In the genomic region with DNA sequence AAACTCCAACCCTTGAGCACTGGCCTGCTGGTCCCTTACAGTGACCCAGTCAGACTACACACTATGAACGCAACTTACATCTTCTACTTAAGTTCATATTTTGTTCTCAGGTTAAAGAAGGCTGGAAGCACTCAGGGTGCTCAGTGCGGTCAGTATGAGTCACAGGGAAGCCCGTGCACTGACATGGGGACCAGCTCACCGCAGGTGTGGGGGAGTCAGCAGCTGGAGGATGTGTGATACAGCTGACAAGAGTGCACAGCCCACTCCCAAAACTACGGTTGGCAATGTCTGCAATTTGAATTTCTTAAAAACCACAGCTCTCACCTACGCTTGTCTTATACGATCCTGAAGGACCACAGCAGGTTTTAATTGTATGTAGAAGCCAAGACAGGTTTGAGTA, we compare ENCODE assay signal across 15 mouse cellular contexts. TPM values are rescaled to one million over a fixed set of nuclear protein-coding genes. Genes with fewer than 3 reads are reported as not detected.
"Had no signal": no experiment of that assay in that cellular context is flagged by ENCODE, and none has a peak within 500 bp of the region (broad histone marks: within the 10 kb centered on the region; RNA-seq: fewer than 3 reads in every experiment).

No protein-coding gene starts in this region.

- DNase-seq: kidney, adult 2 months; kidney, postnatal 25 days; liver, embryonic 13.5 days; liver, postnatal 0 days; lung, postnatal 14 days; right cerebral cortex, adult 18-20 months; right cerebral cortex, postnatal 25 days had no signal

- H3K36me3 ChIP-seq: midbrain, embryonic 15.5 days had no signal

- H3K4me3 ChIP-seq: kidney, embryonic 15.5 days; left cerebral cortex, adult 2 months; limb, embryonic 15.5 days; liver, embryonic 13.5 days; lung, embryonic 15.5 days; megakaryocyte, embryonic 14.5 days; midbrain, embryonic 15.5 days had no signal

- H3K4me2 ChIP-seq: kidney, embryonic 15.5 days; limb, embryonic 15.5 days; liver, embryonic 13.5 days; lung, embryonic 15.5 days; midbrain, embryonic 11.5 days; midbrain, embryonic 15.5 days had no signal

- ATAC-seq: liver, postnatal 0 days; midbrain, embryonic 15.5 days had no signal

- H3K27me3 ChIP-seq: kidney, embryonic 15.5 days; limb, embryonic 15.5 days; liver, embryonic 13.5 days; lung, embryonic 15.5 days; midbrain, embryonic 15.5 days had no signal

RNA-seq across cellular contexts. Expression of a gene that starts 36.1 kb away (rescaled TPM):
- polyA plus RNA-seq: limb, embryonic 15.5 days; liver, embryonic 13.5 days; liver, postnatal 0 days; macrophage had no signal
